Mouse (Mus musculus): ENCODE results near the gene Trmt6.
A peak's percentile ranks its signal among the peaks of the same experiment; 100 is the strongest.

The Trmt6 gene

GRCm38 (mm10) chr2:132815608-132816314 is at the start of gene Trmt6, which contains the start of gene Mcm8:
Gene Trmt6 (minus strand): TSS chr2:132816055.
Gene Mcm8 (plus strand): TSS chr2:132816141.
- DNase-seq (ENCODE audit: low spot score), result peak; percentile 93

- DNase-seq (ENCODE audit: low spot score), result no peak
Observed at GRCm38 (mm10) chr2:132863325-132863724, 47.5 kb upstream of the Trmt6 start.

GRCm38 (mm10) chr2:132861456-132861855 is 45.6 kb upstream of the Trmt6 start:
- DNase-seq (ENCODE audit: low spot score), result no peak

GRCm38 (mm10) chr2:132860435-132860834 is 44.6 kb upstream of the Trmt6 start:
- no peak for DNase-seq (ENCODE audit: low spot score)

- DNase-seq (ENCODE audit: low spot score), result no peak
Observed at GRCm38 (mm10) chr2:132856333-132856732, 40.5 kb upstream of the Trmt6 start.

GRCm38 (mm10) chr2:132853051-132853450 is 37.2 kb upstream of the Trmt6 start:
- no peak for DNase-seq (ENCODE audit: low spot score)

- no peak for DNase-seq (ENCODE audit: low spot score)
Observed at GRCm38 (mm10) chr2:132849141-132849540, 33.3 kb upstream of the Trmt6 start.

- no peak for DNase-seq (ENCODE audit: low spot score)
Observed at GRCm38 (mm10) chr2:132848361-132848760, 32.5 kb upstream of the Trmt6 start.

- DNase-seq (ENCODE audit: low spot score), result no peak
Observed at GRCm38 (mm10) chr2:132847581-132847980, 31.7 kb upstream of the Trmt6 start.

GRCm38 (mm10) chr2:132846407-132847358 is 30.8 kb upstream of the Trmt6 start, which contains the start of gene Crls1:
Gene Crls1 (plus strand): TSS chr2:132846666.
- peak; percentile 94 for DNase-seq (ENCODE audit: low spot score)

GRCm38 (mm10) chr2:132841071-132841470 is 25.2 kb upstream of the Trmt6 start:
- DNase-seq (ENCODE audit: low spot score), result no peak

- no peak for DNase-seq (ENCODE audit: low spot score)
Observed at GRCm38 (mm10) chr2:132802976-132803375, 12.9 kb downstream of the Trmt6 start.

- DNase-seq (ENCODE audit: low spot score), result no peak
Observed at GRCm38 (mm10) chr2:132794204-132794586, 21.7 kb downstream of the Trmt6 start.

- no peak for DNase-seq (ENCODE audit: low spot score)
Observed at GRCm38 (mm10) chr2:132793441-132794203, 22.2 kb downstream of the Trmt6 start.

GRCm38 (mm10) chr2:132784039-132784438 is 31.8 kb downstream of the Trmt6 start:
- DNase-seq (ENCODE audit: low spot score), result no peak

- DNase-seq (ENCODE audit: low spot score), result peak; percentile 89
Observed at GRCm38 (mm10) chr2:132781439-132782068, 34.3 kb downstream of the Trmt6 start.

- DNase-seq (ENCODE audit: low spot score), result no peak
Observed at GRCm38 (mm10) chr2:132780978-132781377, 34.9 kb downstream of the Trmt6 start, which contains the start of gene Chgb. Gene Chgb (plus strand): TSS chr2:132781278.

GRCm38 (mm10) chr2:132770822-132771221 is 45.0 kb downstream of the Trmt6 start:
- no peak for DNase-seq (ENCODE audit: low spot score)

GRCm38 (mm10) chr2:132757911-132758310 is 57.9 kb downstream of the Trmt6 start:
- DNase-seq (ENCODE audit: low spot score), result no peak

Data from urinary bladder, postnatal 14 days (tissue).